Mouse (Mus musculus): ENCODE results near the gene Gm12800. TPM values are rescaled to one million over a fixed set of nuclear protein-coding genes. Genes with fewer than 3 reads are reported as not detected.

Gm12800 gene
- total and polyA plus RNA-seq, 3 experiments, result not detected

DNA sequence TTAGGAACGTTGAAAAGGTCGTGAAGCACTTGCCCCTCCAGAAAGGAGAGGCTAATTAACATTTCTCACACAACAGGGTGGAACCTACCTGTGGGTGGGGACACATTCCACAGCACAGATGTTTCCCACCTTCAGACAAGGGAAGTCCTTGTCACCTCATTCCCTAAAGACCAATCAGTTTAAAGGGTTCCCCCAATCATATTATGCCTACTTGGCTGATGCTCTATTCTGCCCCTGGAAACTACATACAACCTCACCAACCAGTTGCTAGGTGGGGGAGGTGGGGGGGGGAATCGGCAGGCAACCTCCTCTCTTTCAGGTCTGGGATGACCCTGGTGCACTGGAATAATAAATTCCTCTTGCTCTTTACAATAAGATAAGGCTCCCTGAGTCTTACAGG, 25.3 kb upstream of the Gm12800 start:
- TF ChIP-seq POLR2AphosphoS5 (IDR thresholded peaks at IDR 0.05; ENCODE audit: borderline replicate concordance, low read depth, low read length) (no peak), NELFE (IDR thresholded peaks at IDR 0.05; ENCODE audit: low read depth, low read length) (no peak), ELF1 (IDR thresholded peaks at IDR 0.05; ENCODE audit: low read depth, low read length) (no peak), POLR2A (IDR thresholded peaks at IDR 0.05; ENCODE audit: control insufficient read depth in 1 of 2, insufficient read depth in 1 of 2, low read depth in 1 of 2, low read length in 2 of 2, poor library complexity in 1 of 2) (no peak), MEF2A (IDR thresholded peaks at IDR 0.05; ENCODE audit: extremely low read depth, insufficient replicate concordance, low read depth, low read length, poor library complexity, severe bottlenecking) (no peak), BHLHE40 (IDR thresholded peaks at IDR 0.05; ENCODE audit: borderline replicate concordance, low read depth, low read length) (no peak), GATA1 (IDR thresholded peaks at IDR 0.05; ENCODE audit: low read depth, low read length) (no peak), MAZ (IDR thresholded peaks at IDR 0.05; ENCODE audit: low read depth, low read length) (no peak), MYB (IDR thresholded peaks at IDR 0.05; ENCODE audit: low read depth, low read length) (no peak), ZC3H11A (IDR thresholded peaks at IDR 0.05; ENCODE audit: low read depth, low read length) (no peak), POLR2AphosphoS2 (IDR thresholded peaks at IDR 0.05; ENCODE audit: low read length) (no peak)
- Histone ChIP-seq H3K4me1 (ENCODE audit: control insufficient read depth in 1 of 2, insufficient read depth in 2 of 2, low read length in 2 of 2) (no peaks in the 10 kb centered on the region), H3K79me2 (ENCODE audit: control insufficient read depth, insufficient read depth, low read length, poor library complexity) (no peaks in the 10 kb centered on the region), H3K27ac (ENCODE audit: control insufficient read depth, low read depth, low read length) (no peak overlapping the region), H3K4me3 (ENCODE audit: control insufficient read depth in 1 of 2, insufficient read depth in 1 of 2, low read depth in 2 of 2, low read length in 2 of 2) (no peak overlapping the region), H3K9me3 (replicated peaks; ENCODE audit: insufficient read depth, low read length) (no peaks in the 10 kb centered on the region), H3K9ac (ENCODE audit: control insufficient read depth, low read depth, low read length, poor library complexity, severe bottlenecking) (no peak overlapping the region), H3K27me3 (ENCODE audit: control insufficient read depth in 1 of 2, insufficient read depth in 2 of 2, low read length in 2 of 2) (no peaks in the 10 kb centered on the region), H3K36me3 (ENCODE audit: control insufficient read depth in 1 of 2, insufficient read depth in 2 of 2, low read length in 2 of 2) (no peaks in the 10 kb centered on the region)
- DNase-seq (ENCODE audit: low read depth, low spot score), result no peak

DNA sequence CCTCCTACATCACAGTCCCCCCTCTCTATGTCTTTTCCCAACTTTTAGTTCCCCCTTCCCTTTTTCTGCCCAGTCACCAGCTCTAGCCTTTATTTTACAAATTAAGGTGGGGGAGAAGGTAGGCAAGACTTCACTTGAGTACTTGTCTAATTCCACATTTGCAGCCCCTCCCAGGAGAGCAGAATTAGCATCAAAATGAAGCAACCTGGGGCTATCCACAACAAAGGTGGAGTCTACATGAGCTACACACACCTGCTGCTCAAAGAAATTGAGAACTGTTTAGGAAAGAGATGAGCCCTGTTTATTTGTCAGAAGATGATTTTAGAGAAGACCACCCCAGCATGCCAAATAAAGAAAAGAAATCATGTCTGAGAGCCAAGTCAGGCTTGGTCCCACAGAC, 19.5 kb upstream of the Gm12800 start:
- TF ChIP-seq MXI1 (IDR thresholded peaks at IDR 0.05; ENCODE audit: low read depth, low read length) (no peak), UBTF (IDR thresholded peaks at IDR 0.05; ENCODE audit: borderline replicate concordance, insufficient read depth, low read depth, low read length) (no peak), NELFE (IDR thresholded peaks at IDR 0.05; ENCODE audit: low read depth, low read length) (no peak), MAX (IDR thresholded peaks at IDR 0.05; ENCODE audit: low read length) (no peak), E2F4 (IDR thresholded peaks at IDR 0.05; ENCODE audit: borderline replicate concordance, low read depth, low read length) (no peak), GABPA (IDR thresholded peaks at IDR 0.05; ENCODE audit: low read depth, low read length) (no peak)
- DNase-seq (ENCODE audit: low read depth, low spot score), result no peak
- Histone ChIP-seq H3K27ac (ENCODE audit: control insufficient read depth, low read depth, low read length) (no peak overlapping the region), H3K4me1 (ENCODE audit: control insufficient read depth in 1 of 2, insufficient read depth in 2 of 2, low read length in 2 of 2) (no peaks in the 10 kb centered on the region), H3K79me2 (ENCODE audit: control insufficient read depth, insufficient read depth, low read length, poor library complexity) (no peaks in the 10 kb centered on the region), H3K27me3 (ENCODE audit: control insufficient read depth in 1 of 2, insufficient read depth in 2 of 2, low read length in 2 of 2) (no peaks in the 10 kb centered on the region), H3K9ac (ENCODE audit: control insufficient read depth, low read depth, low read length, poor library complexity, severe bottlenecking) (no peak overlapping the region), H3K9me3 (replicated peaks; ENCODE audit: insufficient read depth, low read length) (no peaks in the 10 kb centered on the region), H3K36me3 (ENCODE audit: control insufficient read depth in 1 of 2, insufficient read depth in 2 of 2, low read length in 2 of 2) (no peaks in the 10 kb centered on the region), H3K4me3 (ENCODE audit: control insufficient read depth in 1 of 2, insufficient read depth in 1 of 2, low read depth in 2 of 2, low read length in 2 of 2) (no peak overlapping the region)

Data from MEL (cell line).